Mouse (Mus musculus) bone marrow, adult 2 months (tissue): ENCODE measurements around the gene Tns3. TPM values are rescaled to one million over a fixed set of nuclear protein-coding genes. Genes with fewer than 3 reads are reported as not detected.
"Not testable (repeated sequence)": the region's sequence is repeated elsewhere in the genome, so short reads cannot be mapped to it uniquely, and the experiment has no call there.

Experiments
- H3K27ac ChIP-seq: fragments of 200-500 bp; 2 replicates; pipeline ENCODE4 v1.5.1; 2012; ENCODE audit warnings: low read depth, mild to moderate bottlenecking, control low read depth, inconsistent platforms, low read length; ENCODE audit not compliant: control insufficient read depth, poor library complexity, insufficient read depth
- H3K4me1 ChIP-seq: fragments of 200-500 bp; 2 replicates; pipeline ENCODE4 v1.6.1; 2011; ENCODE audit warnings: low read length; ENCODE audit not compliant: control insufficient read depth, insufficient read depth
- H3K4me3 ChIP-seq: fragments of 200-500 bp; replicated peaks from 2 replicates; pipeline ENCODE3; 2011; ENCODE audit warnings: mild to moderate bottlenecking, low read depth, low read length, control low read depth; ENCODE audit not compliant: control insufficient read depth
- CTCF ChIP-seq: fragments of 200-500 bp; IDR thresholded peaks from 2 replicates; pipeline ENCODE4 v1.5.1; 2011; ENCODE audit warnings: low read length, control low read depth; ENCODE audit not compliant: control insufficient read depth, insufficient read depth
- POLR2A ChIP-seq: fragments of 200-500 bp; IDR thresholded peaks from 2 replicates; pipeline ENCODE4 v1.6.1; 2011; ENCODE audit warnings: low read depth, mild to moderate bottlenecking, control low read depth, low read length, borderline replicate concordance; ENCODE audit not compliant: control insufficient read depth
- WGBS: fragments of 180-500 bp; shearing (Covaris S2); methylation state at CpG from one replicate; pipeline ENCODE4 v1.1.7; 2018; 5-methylcytosine and 5-hydroxymethylcytosine counted together
- polyA plus RNA-seq: library from polyadenylated mRNA; stranded (reverse); fragments of >200 nt; gene quantifications from 2 replicates; pipeline ENCODE4 v1.2.4, GENCODE M21; 2011; ENCODE audit warnings: low replicate concordance; ENCODE audit not compliant: missing spikeins, insufficient read depth, insufficient read length

The Tns3 gene
- polyA plus RNA-seq, 1 experiment = 14.9 TPM

DNA sequence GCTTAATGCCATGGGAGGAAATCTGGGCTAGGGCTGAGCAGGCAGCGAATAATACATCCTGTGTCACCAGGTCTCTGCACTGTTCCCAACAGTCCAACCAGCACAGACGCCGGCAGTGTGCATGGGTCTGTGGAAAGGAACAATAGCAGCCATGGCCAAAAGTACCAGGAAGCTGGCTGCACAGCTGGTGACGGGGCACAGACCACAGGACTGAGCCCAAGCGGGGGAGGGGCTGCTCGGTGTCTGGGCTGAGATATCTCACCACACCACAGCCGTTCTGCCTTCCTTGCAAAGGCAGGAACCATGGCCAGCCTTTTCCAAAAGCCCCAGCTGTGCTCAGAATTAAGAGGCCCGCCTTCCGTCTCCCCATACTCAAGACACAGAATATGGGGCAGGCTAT lies 107.3 kb downstream of the Tns3 start:
- 8% methylated on average over 9 of the region's 9 CpGs for WGBS
- Histone ChIP-seq H3K4me3 (no peak overlapping the region), H3K27ac (no peak overlapping the region), H3K4me1 (peaks cover 1% of the 10 kb centered on the region; the same call in 1 of the 2 replicates)
- TF ChIP-seq POLR2A (no peak), CTCF (no peak)

DNA sequence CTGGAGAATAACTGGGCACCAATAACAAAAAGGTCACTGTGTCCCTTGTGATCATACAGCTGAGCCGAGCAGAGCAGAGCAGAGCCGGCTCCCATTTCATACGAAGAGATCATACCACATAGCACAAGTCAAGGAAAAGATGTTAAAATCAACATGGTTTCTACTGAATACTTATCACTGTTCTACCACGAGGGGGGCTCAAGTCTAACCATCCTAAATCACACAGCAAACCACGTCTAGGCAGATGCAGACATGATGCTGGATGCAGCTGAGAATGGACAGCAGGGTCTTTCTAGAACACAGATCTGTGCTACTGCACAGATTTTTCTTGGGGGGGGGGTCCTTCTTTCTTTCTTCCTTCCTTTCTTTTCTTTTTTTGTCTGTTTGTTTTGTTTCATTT lies 112.6 kb downstream of the Tns3 start:
- Histone ChIP-seq H3K4me3 (no peak overlapping the region), H3K27ac (no peak overlapping the region), H3K4me1 (no peaks in the 10 kb centered on the region; the same call in 1 of the 2 replicates)
- TF ChIP-seq POLR2A = no peak
- no peak for TF ChIP-seq CTCF
- WGBS = 70% methylated on average over 5 of the region's 5 CpGs

DNA sequence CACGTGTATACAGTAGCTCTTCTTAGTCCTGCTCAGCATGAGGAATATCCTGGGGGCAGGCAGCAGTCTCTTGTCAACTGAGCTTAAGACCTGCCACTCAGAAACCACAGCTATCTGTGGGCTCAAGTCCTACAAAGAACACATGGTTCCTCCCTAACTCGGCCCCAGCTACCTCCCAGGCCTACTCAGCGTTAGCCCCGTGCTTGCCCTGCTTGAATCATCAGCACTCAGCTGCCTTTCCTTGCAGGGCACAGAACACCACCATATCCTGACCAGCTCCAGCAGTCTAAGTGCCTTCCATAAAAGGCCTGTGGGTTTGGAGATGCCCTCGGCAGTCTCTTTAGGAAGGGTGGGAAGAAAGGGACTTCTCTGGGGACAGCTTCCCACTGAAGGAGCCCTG lies 116.7 kb downstream of the Tns3 start:
- TF ChIP-seq CTCF (no peak), POLR2A (no peak)
- Histone ChIP-seq H3K27ac (no peak overlapping the region), H3K4me1 (no peaks in the 10 kb centered on the region), H3K4me3 (no peak overlapping the region)
- 57% methylated on average over 5 of the region's 5 CpGs for WGBS

DNA sequence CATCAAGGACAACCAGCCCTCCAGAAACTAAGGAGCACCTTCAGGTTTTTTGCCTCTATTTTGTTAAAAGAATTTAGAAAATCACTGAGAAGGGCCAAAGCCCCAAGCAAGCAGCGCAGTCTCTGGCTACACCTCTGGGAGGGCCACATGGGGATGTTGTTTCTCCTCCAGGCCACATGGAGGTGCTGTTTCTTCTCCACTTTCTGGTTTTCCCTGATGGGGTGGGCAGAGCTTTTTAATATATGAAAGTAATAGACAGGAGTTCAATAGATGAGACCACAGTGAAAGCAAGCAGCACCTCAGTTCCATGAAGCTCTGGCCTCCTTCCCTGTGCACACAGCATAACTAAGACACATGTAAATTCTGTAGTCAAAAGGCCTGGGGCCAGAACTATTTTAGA lies 118.5 kb downstream of the Tns3 start:
- no peaks in the 10 kb centered on the region for H3K4me1 ChIP-seq
- H3K27ac ChIP-seq = no peak overlapping the region
- H3K4me3 ChIP-seq = no peak overlapping the region
- TF ChIP-seq POLR2A = no peak
- TF ChIP-seq CTCF = peak; percentile 59; the same call in 1 of the 2 replicates
- WGBS = 98% methylated on average over 1 of the region's 1 CpGs

DNA sequence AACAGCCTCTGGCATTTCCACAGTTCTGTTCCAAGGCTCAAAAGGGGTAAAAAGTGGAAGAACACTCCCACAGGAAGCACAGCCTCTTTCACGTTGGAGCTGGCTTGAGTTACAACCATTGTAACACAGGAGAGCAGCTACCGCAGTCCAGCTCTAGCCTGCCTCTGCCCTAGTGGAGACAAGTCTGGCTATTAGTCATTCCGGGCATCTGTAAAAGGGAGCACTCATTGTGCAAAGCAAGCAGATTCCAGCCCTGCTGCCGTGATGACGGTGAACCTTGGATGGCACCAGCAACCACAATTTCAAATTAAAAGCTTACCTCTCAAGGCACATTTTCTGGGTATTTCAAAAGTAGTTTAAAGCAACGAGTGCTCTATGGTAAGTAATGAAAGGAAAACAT lies 120.0 kb downstream of the Tns3 start:
- H3K4me1 ChIP-seq = no peaks in the 10 kb centered on the region
- 80% methylated on average over 6 of the region's 6 CpGs for WGBS
- TF ChIP-seq CTCF (no peak), POLR2A (no peak)
- no peak overlapping the region for H3K4me3 ChIP-seq
- H3K27ac ChIP-seq = no peak overlapping the region

DNA sequence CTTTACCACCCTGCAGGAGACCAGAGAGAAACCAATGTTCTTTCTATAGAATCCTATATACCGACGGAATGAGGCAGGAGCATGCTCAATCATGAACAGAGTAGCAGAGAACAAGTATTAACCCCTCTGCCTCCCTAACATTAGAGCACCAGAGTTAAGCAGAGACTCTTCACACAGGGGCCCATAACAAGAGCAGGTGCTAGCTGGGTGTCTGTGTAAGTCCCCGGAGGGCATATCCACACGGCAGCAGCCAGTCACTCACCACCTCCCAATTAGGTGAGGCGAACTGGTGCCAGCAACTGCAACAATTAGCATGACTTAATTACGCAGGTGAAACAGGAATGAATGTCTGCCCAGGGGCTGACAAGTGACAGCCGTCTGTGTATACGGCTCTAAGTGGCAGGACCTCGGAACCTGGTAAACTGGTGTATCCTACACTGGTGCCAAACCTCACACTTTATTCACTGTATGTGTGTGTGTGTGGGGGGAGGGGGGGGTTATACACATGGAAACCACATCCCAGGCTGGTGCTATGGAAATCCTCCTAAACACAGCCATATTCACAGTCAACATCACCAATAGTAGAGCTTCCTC lies 123.0 kb downstream of the Tns3 start:
- no peak for TF ChIP-seq POLR2A
- no peak for TF ChIP-seq CTCF
- 89% methylated on average over 9 of the region's 9 CpGs for WGBS
- H3K4me3 ChIP-seq = no peak overlapping the region
- no peaks in the 10 kb centered on the region for H3K4me1 ChIP-seq
- H3K27ac ChIP-seq = no peak overlapping the region

DNA sequence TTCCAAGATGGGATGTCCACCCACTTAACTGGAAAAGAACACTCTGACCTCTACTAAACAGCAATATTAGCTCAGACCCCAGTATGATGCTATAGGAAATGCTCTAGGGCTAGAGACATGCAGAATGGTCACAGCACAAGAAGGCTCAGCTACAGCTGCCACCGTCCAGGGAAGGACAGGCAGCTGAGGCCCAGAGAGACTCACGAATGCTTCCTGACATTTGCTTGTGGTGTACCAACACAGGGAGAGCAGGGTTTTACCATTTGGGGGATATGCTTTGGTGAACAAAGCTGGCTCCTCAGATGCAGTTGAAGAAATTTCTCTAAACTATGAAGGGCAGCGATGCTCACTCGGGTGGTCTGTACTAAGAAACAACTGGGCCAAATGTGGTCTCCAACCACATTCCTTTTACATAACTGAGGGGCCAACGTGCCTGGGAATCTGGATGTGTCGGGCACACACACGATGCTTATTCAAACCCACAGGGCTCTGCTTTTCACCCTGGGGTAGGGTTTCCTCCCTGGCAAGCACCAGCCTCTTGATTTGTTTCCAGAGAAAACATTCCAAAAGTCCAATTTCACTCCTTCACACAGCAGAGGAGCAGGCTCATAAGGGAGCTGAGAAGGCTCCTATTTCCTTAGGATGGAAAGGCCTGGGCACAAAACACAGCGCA lies 124.6 kb downstream of the Tns3 start:
- TF ChIP-seq CTCF (no peak), POLR2A (no peak)
- no peak overlapping the region for H3K27ac ChIP-seq
- 80% methylated on average over 8 of the region's 8 CpGs for WGBS
- no peak overlapping the region for H3K4me3 ChIP-seq
- H3K4me1 ChIP-seq = no peaks in the 10 kb centered on the region

DNA sequence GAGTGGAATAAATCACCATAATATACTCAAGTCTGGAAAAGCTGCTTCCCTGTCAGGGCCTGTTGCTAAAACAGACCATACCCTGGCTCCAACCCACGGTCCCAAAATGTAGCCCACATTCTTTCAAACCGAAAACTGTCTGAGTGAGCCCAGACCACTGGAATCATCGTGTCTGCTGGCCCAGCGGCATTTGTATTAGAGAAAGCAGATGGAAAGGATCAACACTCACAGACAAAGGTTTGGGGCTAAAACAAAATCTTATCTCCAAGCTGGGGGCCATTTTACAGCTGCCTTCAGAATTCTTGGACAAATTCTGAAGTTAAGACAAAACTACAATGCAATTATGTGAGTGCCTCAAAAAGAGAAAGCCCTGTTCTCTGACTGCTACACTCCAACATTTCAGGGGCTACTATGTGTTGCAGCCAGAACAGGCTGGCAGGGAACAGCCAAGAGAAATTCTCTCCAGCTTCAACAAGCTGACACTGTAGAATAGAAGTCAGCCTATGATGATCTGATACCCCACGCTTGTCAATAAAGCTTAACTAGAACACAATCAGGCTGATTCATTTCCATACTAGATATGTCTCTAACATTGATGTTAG lies 127.2 kb downstream of the Tns3 start:
- Histone ChIP-seq H3K27ac (no peak overlapping the region), H3K4me1 (no peaks in the 10 kb centered on the region), H3K4me3 (no peak overlapping the region)
- WGBS = 83% methylated on average over 5 of the region's 5 CpGs
- TF ChIP-seq POLR2A = no peak
- TF ChIP-seq CTCF = no peak

DNA sequence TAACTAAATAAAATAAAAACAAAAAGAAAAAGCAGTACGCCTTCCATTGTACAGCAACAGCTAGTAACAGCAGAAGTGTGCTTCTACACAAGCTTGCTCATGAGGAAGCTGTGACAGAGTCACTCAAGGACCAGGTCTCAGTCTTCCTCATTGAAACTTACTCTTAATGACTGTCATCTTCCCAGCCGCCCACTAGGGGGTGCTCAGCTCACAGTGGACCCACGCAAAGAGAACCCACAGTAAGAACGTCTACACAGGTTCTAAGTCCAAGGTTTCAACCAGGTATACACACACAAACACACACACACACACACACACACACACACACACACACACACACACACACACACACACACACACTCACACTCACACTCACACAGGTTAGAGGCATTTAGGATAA lies 129.4 kb downstream of the Tns3 start:
- H3K27ac ChIP-seq = no peak overlapping the region
- WGBS = 15% methylated on average over 4 of the region's 4 CpGs
- H3K4me3 ChIP-seq = no peak overlapping the region
- no peaks in the 10 kb centered on the region for H3K4me1 ChIP-seq
- TF ChIP-seq POLR2A = no peak
- peak; percentile 88 for TF ChIP-seq CTCF

DNA sequence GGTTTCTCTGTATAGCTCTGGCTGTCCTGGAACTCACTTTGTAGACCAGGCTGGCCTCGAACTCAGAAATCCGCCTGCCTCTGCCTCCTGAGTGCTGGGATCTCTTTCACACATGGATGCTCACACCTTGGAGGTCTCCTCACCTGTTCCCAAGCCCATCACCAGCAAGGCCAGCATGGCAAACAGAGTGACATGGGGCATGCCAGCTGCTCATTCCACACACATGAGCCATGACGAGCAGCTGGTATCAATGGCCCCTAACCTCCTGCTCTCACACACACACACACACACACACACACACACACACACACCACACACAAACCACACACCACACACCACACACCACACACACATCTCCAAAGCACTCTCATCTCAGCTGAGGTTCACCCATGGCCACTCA lies 131.6 kb downstream of the Tns3 start:
- 81% methylated on average over 3 of the region's 3 CpGs for WGBS

More for the DNA sequence above, 131.6 kb downstream of the Tns3 start:
- H3K4me3 ChIP-seq, H3K27ac ChIP-seq, H3K4me1 ChIP-seq: not testable (repeated sequence)
